Mouse (Mus musculus) heart, adult 10 weeks (tissue): ENCODE measurements around the gene Hdgf. TPM values are rescaled to one million over a fixed set of nuclear protein-coding genes. Genes with fewer than 3 reads are reported as not detected.

Experiments used
- polyA plus RNA-seq: library from polyadenylated mRNA; stranded (reverse); fragments of 350-450 nt; fragmentation: Illumina TruSeq; extraction: RNeasy Lipid Tissue Mini Kit (QIAGEN cat#74804); gene quantifications from one replicate; pipeline ENCODE4 v1.2.3, GENCODE M21; 2014; ENCODE audit warnings: low read depth, low replicate concordance

Hdgf gene
- polyA plus RNA-seq: 135 TPM

GRCm38 (mm10) chr3:87905880-87906485 lies at the start of gene Hdgf:
Gene Hdgf (plus strand): TSS chr3:87906321.

GRCm38 (mm10) chr3:87885281-87886003 lies 20.7 kb upstream of the Hdgf start, which contains the start of gene Prcc:
Gene Prcc (minus strand): TSS chr3:87885608.

GRCm38 (mm10) chr3:87919336-87920108 lies 13.4 kb downstream of the Hdgf start, which contains the start of gene Mrpl24:
Gene Mrpl24 (plus strand): TSS chr3:87919506.

GRCm38 (mm10) chr3:87930078-87930795 lies 24.1 kb downstream of the Hdgf start, which contains the start of the genes Isg20l2 and Rrnad1:
Gene Isg20l2 (plus strand): TSS chr3:87930314.
Gene Rrnad1 (minus strand): TSS chr3:87930717.

GRCm38 (mm10) chr3:87948378-87949265 lies 42.5 kb downstream of the Hdgf start, which contains the start of gene Crabp2:
Gene Crabp2 (plus strand): TSS chr3:87948666.

Other genes starting within 250 kb of the Hdgf start
- 0.37 TPM for gene Lrrc71, start 157.7 kb upstream of the Hdgf start, polyA plus RNA-seq
- gene Ntrk1, start 111.2 kb upstream of the Hdgf start, polyA plus RNA-seq: 0.16 TPM
- gene Insrr, start 109.4 kb upstream of the Hdgf start, polyA plus RNA-seq: not detected
- gene Pear1, start 82.0 kb upstream of the Hdgf start, polyA plus RNA-seq: 18.5 TPM
- 0.18 TPM for gene Sh2d2a, start 59.6 kb upstream of the Hdgf start, polyA plus RNA-seq
- 34.4 TPM for gene Prcc, start 20.7 kb upstream of the Hdgf start, polyA plus RNA-seq
- 110 TPM for gene Mrpl24, start 13.2 kb downstream of the Hdgf start, polyA plus RNA-seq
- gene Isg20l2, start 24.0 kb downstream of the Hdgf start, polyA plus RNA-seq: 11.3 TPM
- 18.8 TPM for gene Rrnad1, start 24.4 kb downstream of the Hdgf start, polyA plus RNA-seq
- gene Crabp2, start 42.3 kb downstream of the Hdgf start, polyA plus RNA-seq: not detected
- 19.9 TPM for gene Nes, start 64.8 kb downstream of the Hdgf start, polyA plus RNA-seq
- gene Bcan, start 93.9 kb downstream of the Hdgf start, polyA plus RNA-seq: not detected
- not detected for gene Hapln2, start 121.3 kb downstream of the Hdgf start, polyA plus RNA-seq
- 19.7 TPM for gene Gpatch4, start 136.8 kb downstream of the Hdgf start, polyA plus RNA-seq
- 88.9 TPM for gene Naxe, start 152.2 kb downstream of the Hdgf start, polyA plus RNA-seq
- not detected for gene Ttc24, start 172.0 kb downstream of the Hdgf start, polyA plus RNA-seq
- gene Iqgap3, start 175.7 kb downstream of the Hdgf start, polyA plus RNA-seq: 0.34 TPM
- 107 TPM for gene Mef2d, start 236.1 kb downstream of the Hdgf start, polyA plus RNA-seq